Mouse (Mus musculus): ENCODE measurements at regions not wholly inside any gene's neighbourhood (a gene's known extent, or its start where the extent isn't known, plus 50 kb on each side); places are given as distances from the start of the nearest gene placed in this dataset.
"Not testable (repeated sequence)": the region's sequence is repeated elsewhere in the genome, so short reads cannot be mapped to it uniquely, and the experiment has no call there.

DNA sequence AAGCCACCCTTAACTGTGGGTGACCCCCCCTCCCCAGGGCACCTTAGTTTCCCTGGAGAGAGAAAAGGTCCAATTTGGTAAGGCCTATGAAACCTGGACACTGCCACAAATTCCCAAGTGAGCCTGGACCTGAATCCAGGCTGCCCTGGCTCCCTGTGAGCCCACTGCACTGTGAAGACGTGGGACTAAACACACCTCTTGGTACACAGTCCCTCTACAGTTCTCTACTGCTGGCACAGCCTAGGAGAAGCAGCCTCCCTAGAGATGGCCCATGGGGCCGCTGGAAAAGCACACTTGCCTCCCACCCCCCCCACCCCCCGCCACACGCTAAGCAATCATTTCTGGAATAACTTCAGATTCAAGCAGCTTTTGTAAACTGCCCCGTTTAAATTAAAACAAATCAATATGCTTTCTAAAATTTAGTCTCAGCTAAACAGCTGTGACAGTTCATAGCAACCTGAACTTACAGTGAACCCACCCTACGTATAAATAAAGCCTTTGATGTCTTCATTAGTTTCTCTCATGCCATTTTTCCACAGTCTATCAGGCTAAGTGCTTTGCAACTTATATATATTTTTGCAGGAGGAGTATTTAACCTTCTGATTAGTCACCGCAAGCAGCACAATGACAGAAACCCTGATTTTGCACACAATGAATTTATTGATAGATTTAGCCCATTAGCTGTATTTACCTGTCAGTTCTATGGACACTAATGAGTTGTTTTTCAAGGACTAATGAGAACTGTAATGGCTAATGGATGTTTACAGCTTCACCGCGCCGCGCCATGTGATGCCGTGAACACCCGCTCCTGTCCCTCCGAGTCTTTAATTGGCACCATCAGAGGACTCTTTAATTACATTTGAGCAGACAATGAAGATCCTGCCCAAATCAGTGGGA lies 215.3 kb downstream of the 3100002H09Rik start:
- DNase-seq, result no peak

DNA sequence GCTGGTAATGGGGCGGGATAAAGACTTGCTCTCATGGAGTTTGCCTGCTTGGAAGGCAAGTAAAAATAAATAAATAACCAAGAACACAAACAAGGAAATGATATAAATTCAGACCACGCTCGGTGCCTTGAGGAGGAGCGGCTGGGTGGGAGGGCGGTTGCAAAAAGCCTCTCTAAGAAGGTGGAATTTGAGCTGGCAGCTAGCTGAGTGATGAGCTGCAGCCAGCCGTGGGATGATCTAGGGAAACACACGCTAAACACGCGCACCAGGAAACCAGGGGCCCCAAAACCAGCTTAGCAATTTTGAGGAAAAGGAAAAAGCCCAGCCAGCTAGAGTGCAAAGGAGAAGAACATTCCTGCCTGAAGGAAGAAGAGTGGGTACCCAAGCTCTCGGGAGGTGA lies 217.0 kb downstream of the 3100002H09Rik start:
- DNase-seq, result no peak

DNA sequence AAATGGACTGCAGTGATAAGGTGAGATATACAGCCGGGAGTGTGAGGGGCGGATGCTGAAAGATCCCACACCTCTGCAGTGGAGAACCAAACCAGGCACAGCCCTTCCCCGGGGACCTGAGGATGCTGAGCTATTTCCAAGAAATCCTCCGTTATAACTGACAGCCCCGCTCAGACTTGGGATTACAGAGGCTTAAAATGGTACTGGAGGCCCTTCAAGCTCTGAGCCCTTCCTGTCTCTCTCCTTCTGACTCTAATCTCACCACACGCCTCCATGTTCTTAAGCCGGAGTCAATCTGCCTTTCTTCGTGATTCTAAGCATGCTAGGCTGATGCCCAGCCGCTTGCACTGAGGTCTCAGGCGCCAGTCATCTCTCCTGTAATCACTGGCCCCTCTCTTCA lies 221.5 kb downstream of the 3100002H09Rik start:
- no peak for DNase-seq

DNA sequence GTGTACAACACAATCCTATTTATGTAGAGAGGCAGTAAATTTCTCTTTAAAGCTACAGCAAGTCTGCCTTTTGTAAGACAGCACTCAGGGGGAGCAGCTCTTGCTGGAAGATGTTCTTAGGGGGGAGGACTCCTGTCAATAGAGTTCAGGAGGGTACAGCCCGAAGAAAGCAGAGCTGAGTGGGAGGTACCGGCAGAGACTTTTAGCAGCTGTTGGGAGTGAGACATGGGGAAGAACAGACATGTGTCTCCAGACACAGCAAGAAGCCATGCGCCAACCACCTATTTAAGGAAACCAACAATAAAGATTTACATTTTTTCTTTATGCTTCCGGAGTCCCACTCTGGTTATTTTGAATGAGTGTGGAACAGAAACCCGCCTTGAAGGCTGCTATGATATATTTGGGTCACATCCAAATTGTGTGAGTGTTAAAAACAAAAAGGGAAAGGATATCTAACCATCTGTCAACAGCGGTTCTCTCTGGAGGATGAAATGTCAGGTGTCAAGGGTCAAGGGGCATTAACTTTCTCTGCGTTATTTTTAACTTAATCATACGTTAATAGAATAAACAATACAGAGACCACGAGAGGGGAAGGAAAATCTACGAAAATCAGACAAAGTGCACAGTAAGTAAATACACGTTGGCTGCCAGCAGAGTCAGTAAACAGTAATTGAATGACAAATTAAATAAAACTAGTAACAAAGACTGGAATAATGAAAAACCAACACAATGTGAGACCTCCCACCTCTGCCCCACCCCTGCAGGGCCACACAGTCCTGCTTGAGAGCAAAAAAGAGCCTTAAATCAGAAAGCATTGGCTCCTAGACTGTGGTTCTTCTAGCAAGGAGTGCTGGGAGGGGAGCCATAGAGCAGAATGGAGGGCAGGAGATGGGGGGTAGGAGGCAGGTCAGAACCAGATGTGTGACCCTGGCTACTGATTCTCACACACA lies 225.2 kb downstream of the 3100002H09Rik start:
- no peak for DNase-seq

DNA sequence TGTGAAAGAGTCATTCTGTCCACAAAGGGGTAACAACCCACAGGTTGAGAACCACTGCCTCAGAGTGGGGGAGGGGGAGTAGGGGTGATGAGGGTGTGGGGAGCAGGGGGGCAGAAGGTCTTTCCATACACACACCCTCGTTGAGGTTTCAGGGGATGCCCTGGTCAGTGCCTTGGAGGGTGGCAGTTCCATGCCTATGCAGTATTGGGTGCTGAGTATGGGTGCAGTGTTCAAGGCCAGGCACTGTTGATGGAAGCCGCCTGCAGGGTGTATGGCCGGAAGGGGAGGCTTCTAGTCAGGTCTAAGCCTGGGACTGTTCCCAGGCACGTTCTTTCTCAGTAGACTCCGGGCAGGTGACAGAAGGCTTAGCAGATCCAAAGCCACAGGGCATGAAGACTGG lies 234.1 kb downstream of the 3100002H09Rik start:
- DNase-seq, result no peak

GRCm38 (mm10) chr4:124375581-124375980 lies 235.0 kb downstream of the 3100002H09Rik start:
- no peak for DNase-seq

DNA sequence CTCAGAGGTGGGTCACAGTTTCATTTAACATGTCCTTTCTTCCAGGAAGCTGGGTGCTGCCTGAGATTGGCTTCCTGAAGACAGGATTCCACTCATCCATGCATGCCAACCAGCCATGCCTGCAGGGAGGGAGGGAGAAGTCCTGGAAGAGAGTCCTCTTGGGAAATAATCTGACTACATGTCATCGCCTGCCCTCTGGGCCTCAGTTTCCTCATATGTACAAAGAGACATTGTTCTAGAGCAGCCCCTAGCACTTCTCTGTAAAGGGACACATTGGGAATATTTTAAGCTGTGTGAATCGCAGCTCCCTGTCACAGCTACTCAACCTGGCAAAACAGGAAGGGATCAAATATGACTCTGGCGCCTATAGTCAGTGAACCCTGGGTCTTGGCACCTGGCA lies 241.8 kb downstream of the 3100002H09Rik start:
- no peak for DNase-seq

DNA sequence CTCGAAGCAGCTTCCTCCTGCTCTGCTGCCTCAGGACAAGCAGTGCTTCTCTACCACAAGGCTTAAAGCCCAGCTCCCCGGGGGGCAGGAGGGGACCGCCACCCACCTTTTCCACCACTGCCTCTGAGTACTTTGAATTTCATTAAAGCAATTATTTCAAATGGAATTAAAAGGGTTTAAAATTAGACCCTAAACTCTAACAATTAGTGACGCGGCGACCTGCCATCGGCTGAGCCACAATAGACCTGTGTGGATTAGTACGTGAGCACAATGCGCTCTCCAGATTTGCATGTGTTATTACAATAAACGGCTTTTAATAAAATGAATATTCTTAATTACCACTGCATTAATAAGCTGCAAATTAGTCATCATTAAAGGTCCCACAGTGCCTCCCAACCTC lies 242.5 kb downstream of the 3100002H09Rik start:
- DNase-seq, result no peak

DNA sequence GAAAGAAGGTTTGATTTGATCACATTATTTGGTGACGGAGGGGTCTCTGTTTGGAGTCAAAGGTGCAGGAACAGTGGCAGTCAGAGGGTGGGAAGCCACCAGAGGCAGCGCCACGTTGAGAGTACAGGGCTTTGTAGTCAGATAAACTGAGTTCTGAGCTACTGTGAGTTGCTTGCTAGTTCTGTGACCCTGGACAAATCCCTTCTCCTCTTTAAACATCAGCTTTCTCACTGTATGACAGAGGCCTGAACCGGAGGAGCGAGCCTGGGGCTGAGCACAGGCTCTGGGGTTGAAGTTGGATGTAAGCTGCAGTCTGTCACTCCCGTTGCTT lies 250.1 kb downstream of the 3100002H09Rik start:
- no peak for DNase-seq

- no peak for DNase-seq
Observed at GRCm38 (mm10) chr4:124359707-124360577, 250.7 kb downstream of the 3100002H09Rik start.

DNA sequence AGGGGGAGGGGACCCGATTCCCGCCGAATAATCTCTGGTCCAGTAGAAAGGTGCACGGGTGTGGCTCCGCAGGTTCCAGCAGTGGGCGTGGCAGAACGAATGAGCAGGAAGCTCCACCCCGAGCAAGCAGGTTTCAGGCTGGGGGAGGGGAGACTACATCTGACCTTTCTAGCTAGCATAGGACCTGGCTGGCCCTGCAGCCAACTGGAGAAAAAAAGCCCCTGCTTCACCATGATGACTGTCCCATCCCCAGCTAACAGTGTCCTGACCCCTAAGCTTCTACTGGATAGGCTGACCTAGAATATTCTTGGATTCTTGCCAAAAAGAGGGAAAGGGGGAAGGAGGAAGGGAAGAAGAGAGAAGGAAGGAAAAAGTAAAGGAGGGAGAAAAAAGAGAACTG lies 252.1 kb downstream of the 3100002H09Rik start:
- not testable (repeated sequence) for DNase-seq

- DNase-seq, result no peak
Observed at GRCm38 (mm10) chr4:124350361-124350760, 260.2 kb downstream of the 3100002H09Rik start.

DNA sequence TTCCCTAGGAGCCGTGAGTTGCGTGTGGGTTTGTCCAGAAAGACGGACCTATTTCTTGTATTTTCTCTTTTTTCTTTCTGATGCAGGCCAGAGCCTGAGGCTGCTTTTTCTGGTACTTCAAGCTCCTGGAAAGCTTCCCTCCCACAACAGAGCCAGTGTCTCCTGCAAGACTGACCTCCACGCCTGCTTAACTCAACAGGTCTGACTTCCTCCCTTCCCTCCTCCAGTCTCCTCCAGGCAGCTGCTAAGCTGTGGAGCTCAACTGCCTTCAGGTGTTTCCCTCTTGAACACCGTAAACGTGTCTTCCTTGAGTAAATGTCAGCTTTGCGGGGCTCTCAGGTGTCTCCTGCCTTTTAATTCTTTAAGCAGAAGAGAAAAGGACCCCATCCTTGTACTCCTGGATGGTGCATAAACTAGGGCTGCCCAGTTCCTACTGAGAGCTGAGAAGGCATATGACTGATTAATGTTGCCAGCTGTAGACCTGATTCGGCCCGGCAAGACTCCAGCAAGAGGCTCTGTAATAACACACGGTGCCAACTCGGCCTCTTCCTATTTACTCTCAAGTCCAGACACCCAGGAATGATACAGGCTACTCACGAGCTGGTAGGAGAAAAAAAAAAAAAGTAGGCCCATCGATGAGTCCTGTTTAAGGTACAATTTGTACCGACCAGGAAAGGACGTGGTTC lies 260.9 kb downstream of the 3100002H09Rik start:
- no peak for DNase-seq

- no peak for DNase-seq
Observed at GRCm38 (mm10) chr4:124349055-124349454, 261.5 kb downstream of the 3100002H09Rik start.

DNA sequence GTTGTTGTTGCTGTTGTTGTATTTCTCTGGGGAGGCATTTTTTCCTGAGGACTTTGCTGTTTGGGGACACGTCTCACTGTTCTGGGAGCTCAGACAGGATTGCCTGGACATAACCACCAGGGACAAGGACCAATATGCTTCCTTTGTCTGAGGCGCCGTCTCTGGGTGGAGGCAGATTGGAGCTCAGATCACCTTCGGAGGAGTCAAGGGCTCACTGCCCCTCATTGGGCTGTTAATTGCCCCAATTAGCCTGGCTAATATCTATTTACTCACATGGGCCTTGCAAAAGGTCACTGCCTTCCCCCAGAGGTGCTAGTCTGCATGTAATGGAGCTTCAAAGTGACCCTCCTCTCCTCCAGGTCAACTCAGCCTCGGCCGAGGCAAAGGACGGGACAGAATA lies 270.5 kb downstream of the 3100002H09Rik start:
- DNase-seq, result no peak

DNA sequence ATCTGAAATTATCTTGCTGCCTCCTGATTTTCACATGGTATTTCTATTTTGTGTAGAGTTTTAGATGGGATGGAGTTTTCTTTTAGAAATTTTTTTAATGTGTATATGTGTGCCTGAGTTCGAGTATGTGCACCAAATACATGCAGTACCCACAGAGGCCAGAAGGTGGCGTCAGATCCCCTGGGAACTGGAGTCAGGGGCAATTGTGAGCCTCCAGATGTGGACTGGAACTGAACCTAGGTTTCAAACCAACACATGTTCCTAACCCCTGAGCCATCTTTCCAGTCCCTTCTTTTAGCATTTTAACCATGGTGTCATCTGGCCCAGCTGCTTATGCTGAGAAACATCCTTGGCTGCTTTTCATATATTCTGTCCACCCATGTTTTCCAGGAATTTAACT lies 274.9 kb downstream of the 3100002H09Rik start:
- DNase-seq, result no peak

GRCm38 (mm10) chr4:124332974-124333373 lies 277.6 kb downstream of the 3100002H09Rik start:
- DNase-seq, result no peak

DNA sequence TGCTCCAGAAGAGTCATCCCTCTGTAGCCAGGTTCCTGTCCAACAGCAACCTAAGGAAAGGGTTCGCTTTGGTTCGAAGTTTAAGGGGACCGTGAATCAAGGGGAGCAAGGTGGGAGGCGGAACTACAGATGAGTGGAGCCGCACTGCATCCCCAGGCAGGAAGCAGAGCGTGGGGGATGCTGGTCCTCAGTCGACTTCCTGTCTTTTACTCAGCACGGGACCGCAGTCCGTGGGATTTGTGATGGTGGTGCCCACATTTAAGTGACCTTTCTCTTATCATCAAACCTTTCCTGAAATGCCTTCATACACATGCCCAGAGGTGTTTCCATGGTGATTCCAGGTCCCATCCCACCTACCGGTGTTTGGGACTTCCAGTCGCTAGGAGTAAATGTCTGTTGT lies 278.2 kb downstream of the 3100002H09Rik start:
- DNase-seq, result no peak

DNA sequence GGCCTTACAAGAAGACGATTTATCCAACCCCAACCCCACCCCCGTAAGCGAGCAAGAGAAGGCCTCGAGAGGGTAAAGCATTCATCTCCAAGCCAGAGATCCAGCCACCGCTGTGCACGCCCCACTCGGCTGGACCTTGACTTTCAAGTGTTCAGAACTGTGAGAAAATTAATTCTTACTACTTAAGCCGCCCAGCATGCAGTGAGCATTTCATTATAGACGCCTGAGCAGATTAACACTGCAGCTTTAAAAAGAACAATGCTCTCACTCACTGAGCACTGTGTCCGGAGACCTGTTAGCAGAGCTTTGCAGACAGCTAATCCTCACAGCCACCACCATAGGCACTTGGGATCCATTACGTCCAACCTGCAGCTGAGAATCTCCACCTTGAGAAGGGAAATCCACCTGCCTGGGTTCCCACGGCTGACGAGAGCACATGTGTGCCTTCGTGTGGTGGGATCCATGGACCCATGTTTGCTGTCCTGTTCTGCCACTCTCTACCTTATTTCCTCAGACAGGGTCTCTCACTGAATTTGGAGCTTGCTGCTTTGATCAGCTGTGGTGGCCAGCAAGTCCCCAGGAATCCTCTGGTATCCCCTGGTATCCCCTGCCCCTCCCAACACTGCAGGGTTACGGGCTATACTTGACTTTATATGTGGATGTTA lies 281.4 kb downstream of the 3100002H09Rik start:
- no peak for DNase-seq

GRCm38 (mm10) chr4:124326301-124326700 lies 284.3 kb downstream of the 3100002H09Rik start:
- DNase-seq, result no peak

- DNase-seq, result no peak
Observed at GRCm38 (mm10) chr4:124323589-124323988, 287.0 kb downstream of the 3100002H09Rik start.

Measured in heart, adult 18-20 months (tissue).